Mouse (Mus musculus) spleen, embryonic (tissue): Measurements from ENCODE around the gene Ralgps1.

Experiments
- CTCF ChIA-PET: fragments of 350-600 bp; sonication (Branson Sonifier 250); formaldehyde crosslinking; loops from one replicate; lab custom pipeline; 2022; lab: Charles Lee

Gene Ralgps1

GRCm38 (mm10) chr2:33246841-33247240 is 124.4 kb downstream of the Ralgps1 start:
- CTCF ChIA-PET: no interaction called here

- CTCF ChIA-PET: no interaction called here
Measured at GRCm38 (mm10) chr2:33245350-33245749, 125.9 kb downstream of the Ralgps1 start.

- CTCF ChIA-PET: no interaction called here
Measured at GRCm38 (mm10) chr2:33244880-33245279, 126.4 kb downstream of the Ralgps1 start.

DNA sequence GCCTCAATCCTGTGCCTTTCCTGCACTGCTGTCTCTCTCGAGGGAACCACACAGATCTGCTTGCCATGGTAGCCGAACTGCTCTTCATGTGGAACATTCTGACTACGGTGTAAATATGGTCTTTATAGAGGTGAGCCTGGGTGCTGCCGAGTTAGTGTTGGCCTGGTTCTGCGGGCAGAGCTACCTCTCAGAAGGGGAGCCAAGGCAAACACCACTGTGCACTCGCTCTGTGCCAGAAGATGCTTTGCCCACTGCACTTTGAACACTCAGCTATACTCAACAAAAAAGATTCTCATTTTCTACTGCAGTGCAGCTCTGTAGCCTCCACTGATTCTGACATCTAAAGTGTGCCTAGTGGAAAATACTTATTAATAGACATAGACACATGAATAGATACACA is 133.7 kb downstream of the Ralgps1 start:
- CTCF ChIA-PET: no interaction called here

DNA sequence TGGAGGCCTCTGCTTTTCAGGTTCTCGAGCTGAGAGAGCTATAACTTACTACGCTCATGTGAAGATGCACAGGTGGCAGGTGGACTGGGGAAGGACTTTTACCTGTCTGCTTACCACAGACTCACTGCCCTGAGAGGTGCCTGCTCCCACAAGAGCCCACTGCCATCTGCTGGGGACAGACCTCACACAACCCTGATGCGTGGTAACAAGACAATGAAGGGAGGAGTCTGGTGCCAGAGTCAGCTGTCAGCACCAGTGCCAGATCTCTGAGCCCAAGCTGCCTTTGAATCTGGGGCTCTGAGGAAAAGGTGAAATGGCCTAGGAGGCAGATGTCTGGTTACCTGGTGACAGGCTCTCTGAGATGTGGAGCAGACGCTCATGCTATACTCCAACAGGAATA is 136.4 kb downstream of the Ralgps1 start:
- CTCF ChIA-PET: no interaction called here

GRCm38 (mm10) chr2:33233856-33234255 is 137.4 kb downstream of the Ralgps1 start:
- CTCF ChIA-PET: no interaction called here

DNA sequence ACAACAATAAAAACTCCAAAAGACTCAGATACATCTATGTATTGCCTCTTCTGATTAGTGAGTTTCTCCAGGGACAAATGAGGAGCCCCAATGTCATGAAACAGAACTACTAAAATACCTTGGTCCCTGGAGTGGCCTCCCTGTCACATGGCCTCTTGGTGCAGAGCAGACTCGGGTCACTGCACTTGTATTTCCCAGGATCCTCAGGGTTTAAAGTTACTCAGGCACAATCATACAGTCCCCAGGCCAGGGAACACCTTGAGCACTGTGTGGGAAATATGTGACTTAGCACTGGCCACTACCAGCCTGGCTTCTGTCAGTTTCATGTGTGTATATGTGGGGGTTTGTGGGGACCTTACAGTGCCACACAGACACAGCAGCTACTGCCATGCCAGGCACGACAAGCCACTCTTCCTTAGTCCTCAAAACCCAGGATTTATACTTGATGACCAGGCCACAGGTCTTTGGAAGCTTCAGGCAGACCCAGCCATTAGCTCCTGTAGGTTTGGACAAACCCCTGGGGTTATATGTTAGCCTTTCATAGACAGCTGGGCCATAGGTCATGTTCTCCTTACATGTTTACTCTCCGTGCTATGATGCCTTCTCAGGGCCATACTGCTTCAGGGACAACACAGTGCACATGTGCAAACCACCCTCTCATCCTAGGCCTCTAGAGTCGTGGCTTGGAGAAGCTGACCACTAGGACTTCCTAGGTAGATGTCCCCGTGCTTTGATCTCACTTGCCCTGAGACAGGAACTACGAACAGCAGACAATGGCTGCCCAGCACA is 138.3 kb downstream of the Ralgps1 start:
- CTCF ChIA-PET: no interaction called here

GRCm38 (mm10) chr2:33231788-33232187 is 139.5 kb downstream of the Ralgps1 start:
- CTCF ChIA-PET: no interaction called here

DNA sequence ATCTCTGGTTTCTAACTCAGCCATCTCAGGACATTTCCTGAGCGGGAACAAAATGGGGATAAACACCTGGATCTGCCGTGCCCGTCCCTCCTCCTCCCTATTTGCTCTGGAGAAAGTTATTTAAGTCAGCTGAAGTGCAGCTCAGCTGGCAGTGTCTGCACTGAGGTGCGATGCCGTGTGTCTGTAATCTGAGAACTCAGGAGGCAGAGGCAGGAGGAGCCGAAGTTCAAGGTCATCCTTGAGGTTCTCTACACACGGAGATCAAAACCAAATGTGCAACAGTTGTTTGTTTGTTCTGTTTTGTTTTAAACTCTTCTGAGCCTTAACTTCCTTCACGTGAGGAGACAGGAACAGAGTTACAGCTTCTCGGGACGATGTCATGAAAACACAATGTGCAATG is 140.6 kb downstream of the Ralgps1 start:
- CTCF ChIA-PET: no interaction called here

- CTCF ChIA-PET: interaction anchor here (0.7 kb wide), 1 partner anchor 1202 kb away, joined by 3 read pairs; no protein-coding TSS in a partner anchor
Measured at GRCm38 (mm10) chr2:33228551-33228950, 142.7 kb downstream of the Ralgps1 start.

- CTCF ChIA-PET: interaction anchor here (0.7 kb wide), 1 partner anchor 1202 kb away, joined by 3 read pairs; no protein-coding TSS in a partner anchor
Measured at GRCm38 (mm10) chr2:33228077-33228476, 143.2 kb downstream of the Ralgps1 start.

DNA sequence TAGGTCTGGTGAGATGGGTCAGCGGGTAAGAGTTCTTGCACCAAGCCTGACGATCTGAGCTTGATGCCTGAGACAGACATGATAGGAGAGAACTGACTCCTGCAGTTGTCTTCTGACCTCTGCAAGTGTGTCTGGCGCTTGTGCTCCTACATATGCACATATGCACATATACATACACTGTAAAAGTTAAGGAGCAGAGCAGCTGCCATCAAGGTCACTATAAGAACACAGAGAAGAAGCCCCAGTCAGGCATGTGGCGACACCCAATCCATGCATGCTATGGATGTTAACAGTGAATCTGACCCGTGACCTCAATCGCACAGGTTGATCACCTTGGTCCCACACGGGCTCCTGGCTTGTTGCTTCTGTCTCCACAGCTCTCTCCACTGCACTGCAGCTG is 145.4 kb downstream of the Ralgps1 start:
- CTCF ChIA-PET: no interaction called here

GRCm38 (mm10) chr2:33223656-33224358 is 147.5 kb downstream of the Ralgps1 start:
- CTCF ChIA-PET: no interaction called here

GRCm38 (mm10) chr2:33222480-33222879 is 148.8 kb downstream of the Ralgps1 start:
- CTCF ChIA-PET: no interaction called here

DNA sequence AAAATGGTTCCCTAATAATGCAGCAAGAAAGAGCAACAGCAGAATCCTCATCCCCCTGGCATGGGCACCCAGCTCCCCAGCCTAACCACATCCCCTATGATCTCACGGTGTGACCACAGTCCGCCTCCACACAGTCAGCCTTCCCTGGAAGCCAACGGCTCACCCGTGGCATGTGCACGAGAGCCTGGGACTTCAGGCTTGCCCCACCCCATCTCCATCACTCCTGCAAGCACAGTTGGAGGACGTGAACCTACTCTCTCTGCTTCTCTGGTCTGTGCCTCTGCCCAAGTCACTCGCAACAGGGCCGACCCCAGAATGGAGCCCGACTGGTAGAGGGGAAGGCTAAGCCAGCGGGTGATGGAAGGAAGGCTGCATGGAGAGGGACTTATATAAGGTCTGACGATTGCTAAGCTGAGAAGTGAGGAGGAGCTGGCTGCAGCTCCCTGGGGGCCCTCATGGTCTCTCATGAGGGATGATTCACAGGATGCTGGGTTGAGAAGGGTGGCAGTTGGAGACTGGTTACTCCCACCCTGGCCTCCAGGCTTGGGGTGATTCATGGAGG is 149.9 kb downstream of the Ralgps1 start:
- CTCF ChIA-PET: no interaction called here

- CTCF ChIA-PET: no interaction called here
Measured at GRCm38 (mm10) chr2:33220674-33221338, 150.5 kb downstream of the Ralgps1 start.

DNA sequence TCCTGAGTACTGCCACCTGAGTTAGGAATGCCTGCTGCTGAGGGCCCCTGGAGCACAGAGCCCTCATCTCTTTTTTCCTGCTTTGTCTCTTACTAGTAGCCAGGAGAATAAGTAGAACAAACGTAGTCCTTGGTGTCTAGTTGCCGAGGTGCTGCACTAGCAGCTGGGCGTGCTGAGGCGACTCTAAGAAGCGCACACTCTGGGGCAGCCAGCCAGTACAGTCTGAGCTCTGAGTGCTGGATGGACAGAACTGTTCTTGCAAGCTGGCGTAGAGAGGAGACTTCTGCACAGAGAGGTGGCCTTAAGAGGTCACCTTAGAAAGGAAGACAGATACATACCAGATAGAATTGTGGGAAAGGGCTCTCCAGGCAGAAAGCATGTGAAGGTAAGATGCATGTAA is 151.0 kb downstream of the Ralgps1 start:
- CTCF ChIA-PET: no interaction called here

DNA sequence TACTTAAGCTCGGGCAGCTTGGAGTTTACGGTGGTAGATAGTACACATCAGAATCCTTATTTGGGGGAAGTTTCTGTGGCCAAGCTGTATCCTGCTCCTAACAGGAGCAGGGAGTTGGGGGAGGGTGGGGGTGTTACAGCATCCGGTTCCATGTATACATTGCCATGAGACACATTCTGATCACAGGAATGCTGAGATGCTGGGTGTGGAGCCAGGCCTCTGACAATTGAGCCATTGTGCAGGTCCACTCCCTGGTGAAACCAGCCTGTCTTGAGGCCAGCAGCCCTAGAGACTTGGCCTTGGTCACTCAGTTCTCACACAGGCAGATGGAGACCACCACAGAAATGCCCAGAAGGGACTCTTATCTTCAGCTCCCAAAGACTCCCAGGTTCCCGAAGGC is 151.6 kb downstream of the Ralgps1 start:
- CTCF ChIA-PET: no interaction called here

- CTCF ChIA-PET: no interaction called here
Measured at GRCm38 (mm10) chr2:33218903-33219625, 152.2 kb downstream of the Ralgps1 start.

GRCm38 (mm10) chr2:33217425-33217794 is 153.9 kb downstream of the Ralgps1 start:
- CTCF ChIA-PET: no interaction called here

DNA sequence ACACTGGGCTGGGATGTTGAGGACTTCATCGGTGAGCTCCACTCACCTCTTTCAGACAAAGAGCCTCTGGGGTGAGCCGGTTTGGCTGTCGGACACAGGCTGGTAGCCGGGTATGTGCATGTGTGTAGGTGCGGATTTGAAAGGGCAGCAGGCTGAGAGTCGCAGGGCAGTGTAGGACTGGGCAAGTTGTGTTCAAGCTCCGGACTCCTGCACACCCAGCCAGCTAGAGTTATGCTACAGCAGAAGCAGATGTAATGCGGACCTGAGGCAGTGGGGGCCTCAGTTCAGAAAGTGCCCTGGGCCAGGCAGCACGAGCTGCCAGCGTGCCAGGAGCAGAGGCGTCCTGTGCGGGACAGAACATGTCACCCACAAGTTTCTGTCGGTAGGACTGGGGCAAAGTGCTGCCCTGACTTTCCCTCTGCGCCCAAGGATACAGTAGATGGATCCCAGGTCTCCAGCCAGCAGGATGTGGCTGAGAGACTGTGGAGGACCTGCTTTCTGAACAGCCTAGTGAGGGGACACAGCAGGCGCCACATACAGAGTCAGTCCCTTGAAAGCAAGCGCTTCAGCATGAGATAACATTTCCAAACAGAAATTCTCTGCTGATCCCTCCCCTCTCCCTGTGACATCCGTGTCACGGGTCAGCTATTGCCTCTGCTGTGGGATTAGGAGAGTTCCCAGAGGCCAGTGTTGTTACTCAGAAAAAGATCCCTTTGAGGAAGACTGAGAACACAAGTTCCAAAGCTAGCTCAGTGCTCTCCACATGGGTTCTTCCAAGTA is 154.5 kb downstream of the Ralgps1 start:
- CTCF ChIA-PET: no interaction called here
